Mouse (Mus musculus) heart, postnatal 14 days (tissue): ENCODE data around the gene Ace. TPM values are rescaled to one million over a fixed set of nuclear protein-coding genes. Genes with fewer than 3 reads are reported as not detected.

Source experiments
- DNase-seq, 2 experiments: peaks; one replicate each; pipeline ENCODE4 v3.0.0; 2021 to 2022
- intact Hi-C: fragments of 180-260 bp; cut with DNase I; formaldehyde crosslinking; loops from one replicate; pipeline ENCODE4 v1.15.1; 2025
- total RNA-seq, 2 experiments: library from RNA; stranded (reverse); gene quantifications; 2 replicates each; pipeline ENCODE4 v1.2.3; 2021

The Ace gene
- total RNA-seq, 2 experiments from 2014 or later = 28.7 to 31.6 TPM

- no peak for DNase-seq
- intact Hi-C loops = no loop called here
Observed at GRCm38 (mm10) chr11:106034986-106035385, 67.2 kb downstream of the Ace start.

GRCm38 (mm10) chr11:106036548-106037417 is 69.0 kb downstream of the Ace start, which contains the start of gene Dcaf7:
Dcaf7 (plus strand) TSS chr11:106036872.
- intact Hi-C loops = no loop called here
- DNase-seq = peak; percentile 96

GRCm38 (mm10) chr11:106037418-106037751 is 69.6 kb downstream of the Ace start:
- intact Hi-C loops = no loop called here

More at GRCm38 (mm10) chr11:106037418-106037751, 69.6 kb downstream of the Ace start:
- no peak for DNase-seq

Other genes starting within 250 kb of the Ace start
- 10 to 100 TPM; 14.2 to 14.8 TPM for gene Cyb561, start 14.6 kb upstream of the Ace start, total RNA-seq
- not detected for gene Ace3, start 26.7 kb downstream of the Ace start, total RNA-seq
- under 1 TPM; 0.07 to 0.14 TPM for gene Kcnh6, start 40.2 kb downstream of the Ace start, total RNA-seq
- 10 to 100 TPM; 44.5 to 46.0 TPM for gene Dcaf7, start 68.9 kb downstream of the Ace start, total RNA-seq
- 10 to 100 TPM; 51.2 to 59.8 TPM for gene Taco1, start 98.1 kb downstream of the Ace start, total RNA-seq
- gene Map3k3, start 116.7 kb downstream of the Ace start, total RNA-seq = 10 to 100 TPM; 45.9 to 47.1 TPM
- not detected for gene Gm10840, start 192.9 kb downstream of the Ace start, total RNA-seq
- 10 to 100 TPM in 1 of 2 experiments, 1 to 10 TPM in 1; 9.7 to 19.3 TPM for gene Limd2, start 192.9 kb downstream of the Ace start, total RNA-seq
- 1 to 10 TPM; 8.7 TPM for gene Strada, start 234.2 kb downstream of the Ace start, total RNA-seq
- gene Ccdc47, start 248.4 kb downstream of the Ace start, total RNA-seq = 10 to 100 TPM; 74.4 to 76.0 TPM
- 10 to 100 TPM; 29.2 to 30.0 TPM for gene Ddx42, start 249.0 kb downstream of the Ace start, total RNA-seq